Mouse (Mus musculus) cerebellum, postnatal 25 days (tissue): ENCODE data around the gene G0s2.

Experiments
- DNase-seq, 2 experiments: peaks; one replicate each; pipeline ENCODE4 v3.0.0; 2021; ENCODE audit warnings: mixed read lengths in 2 of 2

G0s2 gene

GRCm38 (mm10) chr1:193272916-193273601 lies at the start of gene G0s2:
TSS of gene G0s2 (minus strand) at chr1:193273217.
- peak; percentile 40 to 56 for DNase-seq

- DNase-seq: no peak
Observed at GRCm38 (mm10) chr1:193320398-193320797, 47.4 kb upstream of the G0s2 start.

GRCm38 (mm10) chr1:193319721-193320120 lies 46.7 kb upstream of the G0s2 start:
- DNase-seq: no peak

GRCm38 (mm10) chr1:193317159-193317559 lies 44.1 kb upstream of the G0s2 start:
- peak; percentile 77 to 81 for DNase-seq

GRCm38 (mm10) chr1:193316358-193316750 lies 43.3 kb upstream of the G0s2 start:
- no peak for DNase-seq

GRCm38 (mm10) chr1:193315705-193316357 lies 42.8 kb upstream of the G0s2 start:
- peak; percentile 85 to 88 for DNase-seq

- no peak for DNase-seq
Observed at GRCm38 (mm10) chr1:193311596-193311995, 38.6 kb upstream of the G0s2 start.

- no peak for DNase-seq
Observed at GRCm38 (mm10) chr1:193310519-193311085, 37.6 kb upstream of the G0s2 start.

GRCm38 (mm10) chr1:193309785-193310518 lies 36.9 kb upstream of the G0s2 start:
- no peak for DNase-seq

GRCm38 (mm10) chr1:193306832-193307231 lies 33.8 kb upstream of the G0s2 start:
- DNase-seq: no peak

- DNase-seq: peak; percentile 78 to 79
Observed at GRCm38 (mm10) chr1:193305386-193305785, 32.4 kb upstream of the G0s2 start.

GRCm38 (mm10) chr1:193303096-193303495 lies 30.1 kb upstream of the G0s2 start:
- no peak for DNase-seq

- DNase-seq: no peak
Observed at GRCm38 (mm10) chr1:193302093-193302405, 29.0 kb upstream of the G0s2 start.

GRCm38 (mm10) chr1:193301216-193302092 lies 28.4 kb upstream of the G0s2 start:
- DNase-seq: peak; percentile 61 to 79

GRCm38 (mm10) chr1:193299995-193300394 lies 27.0 kb upstream of the G0s2 start:
- no peak for DNase-seq

- DNase-seq: no peak
Observed at GRCm38 (mm10) chr1:193298141-193298765, 25.2 kb upstream of the G0s2 start.

GRCm38 (mm10) chr1:193295920-193296319 lies 22.9 kb upstream of the G0s2 start:
- no peak for DNase-seq

- DNase-seq: no peak
Observed at GRCm38 (mm10) chr1:193293926-193294325, 20.9 kb upstream of the G0s2 start.

GRCm38 (mm10) chr1:193293039-193293438 lies 20.0 kb upstream of the G0s2 start:
- no peak for DNase-seq

GRCm38 (mm10) chr1:193290686-193291085 lies 17.7 kb upstream of the G0s2 start:
- no peak for DNase-seq

- no peak for DNase-seq
Observed at GRCm38 (mm10) chr1:193289914-193290313, 16.9 kb upstream of the G0s2 start.

GRCm38 (mm10) chr1:193289076-193289475 lies 16.1 kb upstream of the G0s2 start:
- DNase-seq: no peak
